Mouse (Mus musculus) urinary bladder, postnatal 36 days (tissue): Measurements from ENCODE around the gene Tfpi.

ENCODE experiments used
- DNase-seq, 2 experiments: peaks; one replicate each; pipeline ENCODE4 v3.0.0; 2022; ENCODE audit warnings: low spot score in 2 of 2, mixed read lengths in 1 of 2

Tfpi gene

DNA sequence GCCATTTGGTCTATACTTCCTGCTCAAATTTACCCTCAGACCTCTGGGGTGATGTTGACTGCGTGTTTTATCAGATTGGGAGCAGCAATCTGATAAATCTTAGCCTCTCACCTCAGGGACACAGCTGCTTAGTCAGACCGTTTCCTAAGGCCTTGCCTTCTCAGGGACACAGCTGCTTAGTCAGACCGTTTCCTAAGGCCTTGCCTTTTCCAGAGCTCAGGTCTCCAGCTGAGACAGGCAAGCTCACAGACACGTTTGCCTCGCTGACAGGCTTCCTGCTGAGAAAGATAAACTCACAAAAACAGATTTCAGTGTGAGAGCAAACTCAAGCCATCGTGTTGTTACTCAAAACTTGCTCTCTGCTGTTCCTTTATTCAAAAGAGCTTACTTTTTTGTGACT is 1.9 kb downstream of the Tfpi start:
- DNase-seq = no peak

DNA sequence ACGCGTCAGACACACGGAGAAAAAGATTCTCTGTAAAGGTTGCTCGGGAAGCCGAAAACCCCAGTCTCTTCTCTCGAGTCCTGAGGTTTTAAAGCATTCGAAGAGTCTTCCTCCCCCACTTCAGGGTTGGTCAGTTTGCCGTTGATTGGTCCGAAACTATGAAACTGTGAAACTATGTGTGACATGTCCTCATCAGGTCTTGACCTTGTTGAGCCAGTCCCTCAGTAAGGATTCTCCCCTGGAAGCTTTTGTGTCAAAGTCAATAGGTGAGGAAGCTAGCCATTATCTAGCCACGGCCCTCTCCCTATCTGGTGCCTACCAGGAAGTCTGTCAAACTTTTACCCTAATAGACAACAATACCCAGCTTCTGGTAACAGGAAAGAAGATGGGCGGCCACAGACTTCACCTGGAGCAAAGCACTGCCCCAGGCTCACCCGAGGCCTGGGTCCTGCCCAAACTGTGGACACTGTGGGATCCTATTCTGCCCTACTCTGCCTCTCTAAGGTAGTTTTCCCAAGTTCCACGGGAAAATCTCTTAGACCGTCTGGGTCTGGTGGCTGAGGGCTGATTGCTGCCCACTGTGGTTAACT is 2.5 kb downstream of the Tfpi start:
- DNase-seq = no peak

DNA sequence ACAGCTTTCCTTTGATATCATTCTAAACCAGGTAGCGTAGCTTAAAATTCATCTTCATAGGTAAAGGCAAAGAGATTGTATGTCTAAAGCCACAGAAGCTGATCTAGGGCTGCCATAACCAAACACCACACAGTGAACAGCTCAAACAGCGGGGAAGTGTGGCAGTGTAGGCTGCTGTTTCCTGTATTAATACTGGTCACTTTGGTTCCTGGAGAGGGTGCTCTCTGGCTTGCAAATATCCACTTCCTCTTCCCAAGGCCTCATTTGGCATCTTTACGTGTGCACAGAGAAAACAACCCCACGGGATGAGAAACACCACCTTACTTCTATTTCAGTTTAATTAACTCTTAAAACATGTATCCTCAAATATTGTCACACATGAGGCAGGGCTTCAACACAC is 9.2 kb downstream of the Tfpi start:
- DNase-seq = no peak

DNA sequence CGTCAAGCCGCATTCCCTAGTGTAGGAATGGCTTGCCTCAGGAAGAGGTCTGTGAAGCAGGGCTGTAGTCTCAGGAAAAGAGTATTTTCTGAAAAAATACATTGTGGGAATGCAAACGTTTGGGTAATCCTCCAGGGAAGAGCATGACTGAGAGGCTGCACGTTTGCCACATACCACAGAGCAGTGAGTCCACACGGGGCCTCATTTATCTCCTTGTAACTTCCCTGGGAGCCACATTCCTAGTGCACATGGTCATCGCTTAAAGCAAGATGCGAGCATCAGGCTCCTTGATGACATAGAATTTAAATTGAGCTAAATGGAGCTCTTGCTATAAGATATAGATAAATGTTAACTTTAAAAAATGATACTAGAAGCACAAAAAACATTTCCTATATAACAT is 11.6 kb downstream of the Tfpi start:
- no peak for DNase-seq

DNA sequence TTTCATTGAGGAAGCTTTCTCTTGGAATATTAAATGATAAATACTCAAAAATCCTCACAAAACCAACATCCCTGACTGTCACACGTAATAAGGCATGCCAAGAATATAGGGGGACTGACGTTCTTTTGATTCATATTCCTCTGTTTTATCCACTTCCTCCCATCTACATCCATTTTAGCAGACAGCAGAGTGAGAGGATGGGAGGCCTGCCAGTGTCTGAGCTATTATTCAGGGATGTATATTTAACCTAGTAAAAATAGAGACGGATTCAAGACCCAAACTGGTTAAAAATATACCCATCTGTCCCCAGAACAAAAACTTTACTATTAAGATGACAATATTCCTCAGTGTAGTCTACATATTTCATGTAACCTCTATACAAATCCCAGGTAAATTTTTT is 14.2 kb downstream of the Tfpi start:
- DNase-seq = no peak

DNA sequence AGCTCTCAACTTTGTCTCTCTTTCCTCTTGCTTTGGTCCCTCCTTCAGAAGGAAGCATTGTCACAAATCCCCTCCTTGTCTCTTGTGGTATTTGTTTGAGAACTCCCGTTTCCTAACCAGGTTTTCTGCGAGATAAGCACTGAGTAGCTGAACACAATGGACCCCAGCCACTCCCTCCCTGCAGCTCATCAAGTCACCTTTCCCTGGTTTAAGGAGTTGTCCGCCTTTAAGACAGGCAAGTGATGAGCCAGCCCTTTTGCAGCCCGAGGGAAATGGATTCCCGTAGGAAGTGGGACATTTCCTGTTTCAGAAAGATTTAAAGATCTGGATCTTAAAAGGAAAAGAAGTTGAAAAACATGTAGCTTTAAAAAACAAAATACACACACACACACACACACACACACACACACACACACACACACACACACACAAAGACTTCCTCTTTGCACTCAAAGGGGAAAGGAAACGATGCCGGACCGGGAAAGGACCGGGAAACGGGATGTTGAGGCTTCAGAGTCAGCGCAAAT is 16.9 kb downstream of the Tfpi start:
- DNase-seq = no peak

DNA sequence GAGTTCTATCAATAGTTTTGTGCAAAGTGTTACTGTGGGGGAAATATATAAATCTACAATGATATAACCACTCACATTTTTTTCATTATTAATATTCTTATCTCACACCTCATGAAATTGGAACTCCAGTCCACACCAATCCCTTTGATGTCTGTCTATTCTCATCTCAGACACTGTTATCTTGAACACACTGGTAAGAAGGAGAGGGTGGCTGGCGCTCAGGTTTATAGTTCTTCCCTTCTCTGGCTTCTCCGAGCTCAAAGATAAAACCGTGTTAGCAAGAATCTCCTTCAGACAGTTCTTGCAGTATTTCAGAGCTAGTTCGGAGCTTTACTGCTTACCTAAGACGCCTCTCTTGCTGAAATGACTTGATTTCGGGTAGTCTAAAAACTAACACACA is 19.4 kb downstream of the Tfpi start:
- DNase-seq = no peak

DNA sequence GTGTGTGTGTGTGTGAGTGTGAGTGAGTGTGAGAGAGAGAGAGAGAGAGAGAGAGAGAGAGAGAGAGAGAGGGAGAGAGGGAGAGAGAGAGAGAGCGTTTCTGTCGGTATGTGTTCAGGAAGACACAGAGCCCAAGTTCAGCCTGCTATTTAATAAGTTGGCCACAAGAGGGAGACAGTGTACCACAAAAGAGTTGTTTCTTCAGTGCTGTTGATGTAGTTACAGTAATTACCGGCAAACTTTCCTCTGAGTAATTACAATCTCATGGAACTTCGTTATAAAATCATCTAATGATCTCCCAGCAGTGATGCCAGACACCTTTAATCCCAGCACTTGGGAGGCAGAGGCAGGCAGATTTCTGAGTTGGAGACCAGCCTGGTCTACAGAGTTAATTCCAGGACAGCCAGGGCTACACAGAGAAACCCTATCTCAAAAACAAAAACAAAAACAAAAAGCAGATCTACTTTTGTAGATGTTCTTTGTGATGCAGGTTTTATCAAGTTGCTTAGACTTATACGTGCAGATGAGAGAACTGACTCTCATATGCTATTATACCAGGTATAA is 21.3 kb downstream of the Tfpi start:
- DNase-seq = peak; percentile 18 to 27

DNA sequence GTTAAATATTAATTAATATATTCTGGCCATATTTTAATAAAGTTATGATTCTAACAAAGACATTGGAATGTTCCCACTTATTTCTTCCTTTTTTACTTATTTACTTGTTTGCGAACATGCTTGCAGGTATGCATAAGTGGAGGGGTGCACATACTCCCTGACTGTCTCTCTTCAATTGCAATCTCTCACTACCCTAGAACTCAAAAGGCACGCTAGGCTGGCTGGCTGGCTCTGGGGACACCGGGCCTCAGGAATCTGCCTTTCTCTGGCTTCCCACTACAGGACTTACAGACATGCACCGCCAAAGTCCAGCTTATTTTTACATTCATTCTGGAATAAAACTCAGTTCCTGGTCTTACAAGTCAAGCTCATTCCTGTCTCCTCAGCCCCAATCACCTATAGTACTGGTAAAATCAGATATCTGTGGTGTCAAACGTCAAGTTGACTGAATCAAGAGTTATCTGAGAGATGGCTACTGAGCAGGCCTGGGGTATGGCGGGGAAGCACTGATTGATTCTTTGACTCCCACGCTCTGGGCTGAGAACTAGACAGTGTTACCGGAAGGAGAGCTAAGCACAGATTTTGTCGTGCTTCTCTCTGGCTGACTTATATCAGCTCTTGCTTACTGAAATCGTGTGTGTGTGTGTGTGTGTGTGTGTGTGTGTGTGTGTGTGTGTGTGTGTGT is 21.9 kb downstream of the Tfpi start:
- no peak for DNase-seq

DNA sequence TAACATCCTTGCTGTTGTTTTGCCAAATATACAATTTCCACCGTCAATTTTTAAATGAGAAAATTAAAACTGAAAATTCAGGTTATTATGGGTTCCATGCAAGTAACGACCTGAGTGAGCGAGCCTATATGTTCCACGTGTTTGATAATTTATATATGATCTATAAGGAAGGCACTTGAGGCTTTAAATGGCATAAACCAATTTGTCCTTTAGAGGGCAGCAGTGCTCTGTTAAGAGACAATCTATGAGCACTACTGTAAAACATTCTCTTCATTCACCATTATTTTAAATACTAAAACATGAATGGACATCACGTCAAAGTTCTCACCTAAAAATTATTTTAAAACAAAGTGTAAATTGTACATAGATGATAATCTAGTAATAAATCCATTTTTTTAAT is 22.5 kb downstream of the Tfpi start:
- no peak for DNase-seq

DNA sequence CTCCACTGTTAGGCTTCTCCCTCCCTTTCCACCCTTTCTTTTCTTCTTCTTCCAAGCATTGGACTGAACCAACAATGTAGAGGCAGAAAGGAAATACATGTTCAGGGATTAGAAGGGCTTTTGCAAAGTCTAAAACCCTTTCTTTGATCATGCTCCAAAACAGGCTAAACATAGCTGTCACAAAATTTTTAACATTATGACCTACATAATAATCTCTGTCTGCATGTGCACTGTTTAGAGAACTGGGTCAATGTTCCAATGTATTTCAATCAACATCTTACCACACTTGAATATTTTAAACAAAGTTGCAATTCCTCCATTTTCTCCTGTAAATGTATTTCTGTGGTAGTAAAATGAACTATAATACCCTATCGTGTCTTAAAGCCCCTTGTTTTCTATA is 31.1 kb downstream of the Tfpi start:
- DNase-seq = no peak

DNA sequence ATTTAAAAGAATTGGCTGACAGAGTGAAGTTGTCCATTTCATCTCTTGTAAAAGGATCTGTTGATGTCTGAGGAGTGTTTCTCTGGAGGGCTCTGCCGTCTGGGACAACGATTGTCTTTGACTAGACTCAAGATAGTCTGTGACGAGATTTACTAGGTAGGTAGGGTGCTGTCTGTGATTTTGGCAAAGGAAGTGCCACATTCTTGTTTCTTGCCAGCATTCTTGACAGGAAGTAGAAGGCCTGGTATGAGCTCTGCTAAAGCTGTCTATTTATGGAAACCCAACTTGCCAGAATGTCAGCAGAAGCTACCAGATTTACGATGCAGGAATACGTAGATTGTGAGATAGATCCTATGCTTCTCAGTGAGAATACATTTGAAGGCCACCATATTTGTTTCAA is 34.6 kb downstream of the Tfpi start:
- DNase-seq = no peak

DNA sequence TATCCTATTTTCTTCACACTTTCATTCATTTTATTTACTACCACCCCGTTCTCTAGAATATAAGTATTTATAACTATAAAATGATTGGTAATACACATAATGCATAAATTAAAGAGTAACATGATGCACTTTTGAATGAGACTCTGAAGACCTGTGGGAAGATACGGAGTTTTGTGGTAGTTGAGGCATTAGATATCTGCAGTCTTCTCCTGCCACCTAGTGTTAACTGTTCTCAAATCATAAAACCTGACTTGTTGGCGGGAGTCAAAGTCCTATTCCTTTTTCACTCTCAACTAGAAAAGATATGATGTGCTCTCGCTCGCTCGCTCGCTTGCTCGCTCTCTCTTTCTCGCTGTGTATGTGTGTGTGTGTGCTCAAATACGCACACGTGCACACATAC is 46.9 kb downstream of the Tfpi start:
- DNase-seq = no peak

DNA sequence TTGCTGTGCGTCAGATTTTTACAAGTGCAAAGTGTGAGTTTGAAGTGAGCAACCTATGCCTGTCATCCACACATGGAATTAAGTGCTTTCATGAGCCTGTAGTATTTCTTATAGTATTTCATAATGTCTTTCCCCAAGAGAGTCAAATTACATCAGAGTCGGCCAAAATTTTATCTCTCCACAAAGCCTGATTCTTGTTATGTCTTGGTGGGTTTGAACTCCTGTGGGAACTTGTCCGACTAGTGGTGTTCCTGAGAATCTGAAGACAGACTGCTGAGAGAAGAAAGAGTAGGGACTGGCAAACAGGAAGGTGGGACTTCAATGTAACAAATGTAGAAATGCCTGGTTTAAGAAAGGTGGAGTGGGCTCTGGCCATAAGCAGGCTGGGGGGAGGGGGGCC is 47.7 kb downstream of the Tfpi start:
- no peak for DNase-seq

DNA sequence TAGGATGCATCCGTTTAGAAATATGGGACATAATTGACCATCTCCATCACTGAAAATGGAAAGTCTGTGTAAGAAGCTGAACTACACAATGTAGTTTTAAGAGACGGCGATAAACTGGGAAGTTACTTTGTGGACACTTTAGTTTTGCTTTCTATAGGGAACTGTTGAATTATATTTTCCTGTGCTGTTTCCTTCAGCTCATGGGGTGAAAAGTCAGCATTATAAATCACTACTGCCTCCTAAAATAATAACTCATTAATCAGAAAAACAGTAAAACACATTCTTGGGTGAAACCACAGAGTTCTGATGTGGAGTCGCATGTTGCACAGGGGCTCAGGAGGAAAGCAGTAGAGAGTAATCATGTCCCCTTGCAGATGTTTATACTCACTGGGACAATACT is 50.0 kb downstream of the Tfpi start:
- no peak for DNase-seq

DNA sequence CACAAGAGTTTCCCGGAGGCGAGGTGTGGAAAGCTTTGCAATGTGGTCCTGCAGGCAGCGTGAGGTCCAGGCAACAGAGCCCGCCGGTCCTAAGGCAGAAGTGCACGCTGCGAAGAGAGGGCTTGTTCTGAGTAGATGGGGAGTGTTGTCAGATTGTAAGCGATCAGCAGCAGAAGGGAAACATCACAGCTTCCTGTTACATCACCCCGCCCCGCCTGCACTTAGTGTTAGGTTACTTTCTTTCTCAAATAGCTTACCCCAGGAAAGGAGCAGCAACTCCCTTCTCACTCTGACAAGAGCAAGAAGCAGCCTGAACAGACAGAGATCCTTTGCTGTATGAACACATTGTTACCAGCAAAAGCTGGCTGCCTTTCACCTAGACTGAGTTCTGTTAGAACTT is 51.4 kb downstream of the Tfpi start, which contains the start of gene Calcrl:
Gene Calcrl, minus strand, starts transcription at position 274 of the 400 bp plus-strand sequence.
- peak; percentile 66 to 77 for DNase-seq

DNA sequence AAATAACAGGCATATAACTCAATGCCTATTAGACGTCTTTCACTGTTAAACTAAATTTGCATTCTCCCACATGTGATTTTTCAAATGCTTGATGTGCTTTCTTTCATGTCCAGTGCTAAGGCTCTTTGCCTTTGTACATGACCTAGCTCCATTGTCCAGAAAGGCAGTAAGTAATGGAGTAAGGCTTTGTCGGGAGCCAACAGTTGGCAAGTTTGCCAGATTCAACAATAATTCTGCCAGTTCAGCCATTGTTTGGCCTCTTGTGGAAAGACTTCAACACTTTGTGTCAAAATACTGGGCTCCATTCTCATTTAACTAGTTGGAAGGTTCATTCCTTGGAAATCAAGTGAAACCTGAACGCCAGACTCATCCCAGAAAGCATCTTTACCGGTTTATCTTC is 60.1 kb downstream of the Tfpi start:
- no peak for DNase-seq

DNA sequence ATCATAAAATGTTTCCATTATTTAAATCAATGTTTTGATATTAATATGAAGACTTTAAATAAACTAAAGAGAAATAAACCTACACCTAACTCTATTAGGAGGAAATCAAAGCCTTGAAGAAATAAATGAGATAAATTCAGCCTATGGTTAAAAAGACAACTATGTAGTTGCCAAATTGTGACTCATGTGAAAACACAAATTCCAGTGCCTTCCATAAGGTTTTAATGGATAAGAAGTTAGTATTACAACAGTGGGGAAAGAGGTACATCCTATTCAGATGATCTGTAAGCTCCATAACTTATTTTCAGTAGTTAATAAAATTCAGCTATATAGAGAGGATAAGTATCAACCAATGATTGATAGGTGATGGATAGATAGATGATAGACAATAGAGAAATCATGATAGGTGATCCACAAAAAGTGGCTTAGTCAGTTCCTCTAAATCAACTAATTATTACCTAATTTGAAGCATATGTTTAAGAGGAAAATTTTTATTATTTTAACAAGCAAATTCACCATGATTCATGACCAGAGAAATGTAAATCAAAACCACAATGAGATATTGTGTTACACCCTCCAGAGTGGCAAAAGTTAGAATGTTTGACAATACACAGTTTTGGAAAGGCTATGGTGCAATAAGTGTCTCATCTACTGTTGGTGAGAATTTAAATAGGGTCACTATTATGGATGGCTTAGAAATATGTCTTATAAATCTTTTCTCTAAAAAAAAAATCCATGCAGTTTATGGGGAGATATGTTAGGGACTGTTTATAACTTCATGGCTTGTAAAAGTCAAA is 66.6 kb downstream of the Tfpi start:
- no peak for DNase-seq

DNA sequence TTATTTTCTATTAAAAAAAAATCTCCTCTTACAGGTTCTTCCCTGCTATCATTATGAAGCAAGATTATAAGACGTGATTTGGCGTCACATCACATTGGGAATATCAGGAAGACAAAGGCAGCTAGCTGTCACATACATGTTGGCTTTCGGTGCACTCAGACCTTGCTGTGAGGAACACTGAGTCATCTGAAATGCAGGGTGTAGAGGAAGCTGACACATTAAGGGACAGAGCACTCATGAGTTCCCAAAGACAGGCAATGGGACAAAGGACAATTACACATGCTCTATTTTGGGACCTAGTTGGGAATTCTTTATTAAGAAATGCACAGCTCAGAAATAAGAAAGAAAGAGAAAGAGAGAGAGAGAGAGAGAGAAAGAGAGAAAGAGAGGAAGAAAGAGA is 71.7 kb downstream of the Tfpi start:
- DNase-seq = no peak

DNA sequence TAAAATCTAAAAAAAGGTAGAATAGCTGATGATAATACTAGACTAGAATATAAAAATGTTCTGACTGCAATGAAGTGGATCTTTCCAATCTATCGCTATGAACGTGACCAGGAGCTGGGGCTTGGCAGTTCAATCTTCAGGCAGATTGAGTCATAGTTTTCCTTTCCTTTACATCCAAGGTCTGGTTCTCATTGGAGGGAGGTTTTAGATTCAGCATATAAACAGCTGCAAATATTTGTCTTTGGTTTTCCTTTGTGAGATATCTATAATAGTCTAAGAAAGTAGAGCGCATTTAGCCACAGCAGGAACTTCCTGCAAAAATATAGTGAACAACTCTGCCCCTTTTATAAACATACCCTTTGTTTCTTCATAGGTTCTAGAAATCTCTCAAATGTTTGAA is 73.9 kb downstream of the Tfpi start:
- no peak for DNase-seq

DNA sequence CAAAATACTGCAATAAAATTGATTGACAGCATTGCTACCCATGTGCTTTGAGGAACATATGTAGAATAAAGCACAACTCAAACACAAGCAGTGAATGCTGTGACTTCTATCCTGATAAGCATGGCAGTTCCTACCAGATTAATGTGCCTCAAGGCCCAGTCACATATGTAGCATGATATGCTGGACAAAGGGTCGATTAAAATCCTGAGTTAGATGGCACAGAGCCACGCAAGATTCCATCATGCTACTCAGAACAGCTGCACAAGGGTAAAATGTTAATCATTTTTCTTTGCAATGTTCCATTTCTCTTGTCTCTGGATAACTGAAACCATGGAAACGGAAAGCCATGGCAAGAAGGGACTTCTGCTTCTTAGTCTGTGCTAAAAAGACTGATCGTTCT is 80.0 kb downstream of the Tfpi start:
- DNase-seq = no peak

DNA sequence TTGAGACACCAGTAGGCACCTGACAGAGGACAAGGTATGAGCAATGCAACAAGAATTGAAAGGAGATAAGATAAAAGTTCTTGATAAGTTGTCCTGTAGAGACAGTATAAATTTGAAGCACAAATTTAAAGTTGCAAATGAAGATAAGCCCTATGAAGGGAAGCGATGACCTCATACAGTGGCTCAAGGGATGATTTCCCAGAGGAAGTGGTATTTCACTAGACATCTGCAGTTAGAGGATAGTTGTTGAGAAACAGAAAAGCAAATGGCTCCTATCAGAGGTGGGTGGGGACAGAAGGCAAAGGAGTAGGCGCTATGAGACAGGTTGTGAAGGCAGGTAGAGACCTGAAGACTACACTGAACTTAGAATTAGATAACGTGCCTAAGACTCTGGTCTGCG is 83.3 kb downstream of the Tfpi start:
- DNase-seq = no peak

DNA sequence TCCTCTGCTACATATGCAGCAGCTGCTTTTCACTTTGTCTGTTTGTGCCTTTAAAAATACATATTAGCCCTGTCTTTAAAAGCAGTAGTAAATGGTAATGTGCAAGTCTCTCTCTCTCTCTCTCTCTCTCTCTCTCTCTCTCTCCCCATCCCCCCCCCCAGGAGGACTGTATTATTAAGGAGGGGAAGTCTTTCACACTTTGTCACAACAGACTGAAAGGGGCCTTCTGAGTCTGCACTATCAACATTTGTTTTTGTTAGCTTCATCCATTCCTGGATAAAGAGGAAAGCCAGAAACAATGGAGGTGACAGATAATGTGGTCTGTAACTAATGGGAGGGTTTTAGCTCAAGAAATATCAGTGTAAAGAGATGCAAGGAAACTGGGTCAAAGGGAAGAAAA is 87.5 kb downstream of the Tfpi start:
- no peak for DNase-seq
